Mouse (Mus musculus): Measurements from ENCODE around the gene Troap. TPM values are rescaled to one million over a fixed set of nuclear protein-coding genes. Genes with fewer than 3 reads are reported as not detected.
"Not testable (repeated sequence)": the region's sequence is repeated elsewhere in the genome, so short reads cannot be mapped to it uniquely, and the experiment has no call there.

The Troap gene
- polyA plus RNA-seq, 1 experiment from 2014 or later, result 33.4 TPM

DNA sequence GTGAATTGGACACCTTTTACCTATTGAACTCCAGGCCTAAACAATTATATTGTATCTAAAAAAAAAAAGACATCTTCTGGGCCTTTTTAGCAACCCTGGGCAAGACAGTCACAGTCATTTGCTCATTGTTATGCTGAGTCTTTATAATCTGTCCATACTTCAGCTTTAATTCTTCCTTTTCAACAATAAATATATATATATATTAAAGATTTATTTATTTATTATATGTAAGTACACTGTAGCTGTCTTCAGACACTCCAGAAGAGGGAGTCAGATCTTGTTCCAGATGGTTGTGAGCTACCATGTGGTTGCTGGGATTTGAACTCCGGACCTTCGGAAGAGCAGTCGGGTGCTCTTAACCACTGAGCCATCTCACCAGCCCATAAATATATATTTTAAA is 1.6 kb downstream of the Troap start:
- not testable (repeated sequence) for H3K27ac ChIP-seq (replicated peaks; ENCODE audit: low read depth, low read length); H3K9ac ChIP-seq (ENCODE audit: low read length); H3K4me3 ChIP-seq (ENCODE audit: low read depth, low read length); DNase-seq (ENCODE audit: low spot score); ATAC-seq (ENCODE audit: insufficient number of reproducible peaks, low FRiP score, low TSS enrichment, low read depth); H3K27me3 ChIP-seq (ENCODE audit: control insufficient read depth, insufficient read depth, low read length); H3K9me3 ChIP-seq (ENCODE audit: control insufficient read depth, low read length)
- peaks cover 12% of the 10 kb centered on the region; the same call in 1 of the 2 replicates for H3K36me3 ChIP-seq (ENCODE audit: control insufficient read depth, insufficient read depth, low read length)
- H3K4me1 ChIP-seq (ENCODE audit: control insufficient read depth, insufficient read depth, low read length), result peaks cover 10% of the 10 kb centered on the region
- WGBS, result 98% methylated on average over 3 of the region's 3 CpGs
- H3K4me2 ChIP-seq (ENCODE audit: low read depth, severe bottlenecking), result peak overlapping the region; percentile 73; the same call in 1 of the 2 replicates

DNA sequence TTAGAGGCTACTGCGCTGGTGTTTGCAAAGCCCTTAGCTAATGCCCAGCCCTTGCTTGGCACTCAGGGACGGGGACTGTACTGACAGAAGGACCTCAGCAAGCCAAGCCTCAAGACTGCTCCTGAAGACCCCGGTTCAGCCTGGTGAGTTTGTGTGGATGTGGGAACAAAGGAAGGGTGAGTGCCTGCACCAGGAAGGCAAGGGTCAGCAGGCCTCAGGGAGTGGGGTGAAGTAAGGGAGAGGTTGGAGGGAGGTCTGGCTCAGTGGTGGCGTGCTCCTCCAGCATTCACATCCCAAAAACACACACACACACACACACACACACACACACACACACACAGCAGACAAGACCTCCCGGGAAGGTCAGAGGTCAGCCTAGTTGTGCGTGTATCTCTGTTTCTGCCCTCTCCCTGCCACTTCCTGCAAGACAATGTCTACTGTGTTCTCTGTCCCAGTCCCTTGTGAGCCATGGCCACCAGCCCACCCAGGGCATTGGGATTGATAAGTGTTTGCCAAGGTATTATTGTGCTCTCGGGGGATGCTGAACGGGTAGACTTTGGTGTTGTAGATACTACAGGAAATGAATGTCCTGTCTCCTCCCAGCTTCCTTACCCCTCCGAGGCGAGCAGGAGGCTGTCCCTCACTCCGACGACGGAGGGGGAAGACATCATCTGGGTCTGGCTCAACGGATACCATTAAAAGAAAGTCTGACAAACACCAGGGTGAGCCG is 4.0 kb downstream of the Troap start:
- H3K9ac ChIP-seq (ENCODE audit: low read length), result no peak overlapping the region

DNA sequence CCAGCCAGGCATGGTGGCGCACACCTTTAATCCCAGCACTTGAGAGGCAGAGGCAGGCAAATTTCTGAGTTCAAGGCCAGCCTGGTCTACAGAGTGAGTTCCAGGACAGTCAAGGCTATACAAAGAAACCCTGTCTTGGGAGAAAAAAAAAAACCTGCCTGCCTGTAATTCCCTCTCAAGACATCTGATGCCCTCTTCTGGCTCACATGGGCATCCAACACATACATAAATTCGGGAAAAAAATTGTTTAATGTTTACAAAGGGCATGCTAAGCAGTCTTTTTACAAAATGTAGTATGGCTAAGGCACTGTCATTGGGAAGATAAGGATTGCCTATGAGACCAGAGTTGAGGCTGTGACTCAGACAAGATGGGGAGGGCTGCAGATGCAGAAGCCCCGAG is 5.4 kb downstream of the Troap start:
- H3K36me3 ChIP-seq (ENCODE audit: control insufficient read depth, insufficient read depth, low read length), result peaks cover 27% of the 10 kb centered on the region

More for the DNA sequence above, 4.0 kb downstream of the Troap start:
- no peak overlapping the region for H3K27ac ChIP-seq (replicated peaks; ENCODE audit: low read depth, low read length)
- DNase-seq (ENCODE audit: low spot score) (no peak), ATAC-seq (ENCODE audit: insufficient number of reproducible peaks, low FRiP score, low TSS enrichment, low read depth) (no peak)
- peaks cover 10% of the 10 kb centered on the region for H3K4me1 ChIP-seq (ENCODE audit: control insufficient read depth, insufficient read depth, low read length)
- no peaks in the 10 kb centered on the region for H3K9me3 ChIP-seq (ENCODE audit: control insufficient read depth, low read length)
- WGBS, result 82% methylated on average over 15 of the region's 15 CpGs
- H3K4me3 ChIP-seq (ENCODE audit: low read depth, low read length), result no peak overlapping the region
- H3K36me3 ChIP-seq (ENCODE audit: control insufficient read depth, insufficient read depth, low read length), result peaks cover 26% of the 10 kb centered on the region
- no peaks in the 10 kb centered on the region; the same call in 1 of the 2 replicates for H3K27me3 ChIP-seq (ENCODE audit: control insufficient read depth, insufficient read depth, low read length)
- no peak overlapping the region for H3K4me2 ChIP-seq (ENCODE audit: low read depth, severe bottlenecking)

DNA sequence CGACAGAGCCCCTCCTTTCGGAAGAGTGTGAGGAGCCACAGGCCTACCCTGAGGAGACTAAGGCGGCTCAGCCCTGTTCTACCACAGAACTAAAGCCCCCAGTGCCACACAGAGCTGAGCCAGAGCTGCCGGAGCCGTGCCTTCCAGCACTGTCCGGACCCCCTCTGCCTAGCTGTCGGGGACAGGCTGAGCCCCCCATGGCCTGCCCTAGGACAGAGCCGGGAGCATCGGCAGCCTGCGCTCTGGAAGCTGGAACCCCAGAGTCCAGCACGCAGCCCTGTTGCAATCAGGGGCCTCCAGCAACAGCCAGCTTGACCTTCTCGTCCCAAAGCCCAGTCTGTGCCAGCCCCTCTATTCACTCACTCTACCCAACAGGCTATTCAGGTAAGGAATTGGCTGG is 7.9 kb downstream of the Troap start:
- H3K9me3 ChIP-seq (ENCODE audit: control insufficient read depth, low read length), result no peaks in the 10 kb centered on the region
- peaks cover 4% of the 10 kb centered on the region; the same call in 1 of the 2 replicates for H3K4me1 ChIP-seq (ENCODE audit: control insufficient read depth, insufficient read depth, low read length)
- no peak for ATAC-seq (ENCODE audit: insufficient number of reproducible peaks, low FRiP score, low TSS enrichment, low read depth)
- 95% methylated on average over 12 of the region's 12 CpGs for WGBS
- no peak overlapping the region for H3K4me2 ChIP-seq (ENCODE audit: low read depth, severe bottlenecking)
- H3K4me3 ChIP-seq (ENCODE audit: low read depth, low read length), result no peak overlapping the region
- DNase-seq (ENCODE audit: low spot score), result no peak
- H3K27me3 ChIP-seq (ENCODE audit: control insufficient read depth, insufficient read depth, low read length), result peaks cover 32% of the 10 kb centered on the region
- H3K27ac ChIP-seq (replicated peaks; ENCODE audit: low read depth, low read length), result no peak overlapping the region
- no peak overlapping the region for H3K9ac ChIP-seq (ENCODE audit: low read length)
- H3K36me3 ChIP-seq (ENCODE audit: control insufficient read depth, insufficient read depth, low read length), result peaks cover 24% of the 10 kb centered on the region

More for the DNA sequence above, 5.4 kb downstream of the Troap start:
- Histone ChIP-seq H3K9ac (ENCODE audit: low read length) (no peak overlapping the region), H3K4me2 (ENCODE audit: low read depth, severe bottlenecking) (no peak overlapping the region), H3K4me3 (ENCODE audit: low read depth, low read length) (no peak overlapping the region), H3K27me3 (ENCODE audit: control insufficient read depth, insufficient read depth, low read length) (peaks cover 10% of the 10 kb centered on the region), H3K9me3 (ENCODE audit: control insufficient read depth, low read length) (no peaks in the 10 kb centered on the region), H3K27ac (replicated peaks; ENCODE audit: low read depth, low read length) (no peak overlapping the region), H3K4me1 (ENCODE audit: control insufficient read depth, insufficient read depth, low read length) (peaks cover 11% of the 10 kb centered on the region)
- no peak for DNase-seq (ENCODE audit: low spot score)
- no peak for ATAC-seq (ENCODE audit: insufficient number of reproducible peaks, low FRiP score, low TSS enrichment, low read depth)
- WGBS, result 91% methylated on average over 3 of the region's 3 CpGs

DNA sequence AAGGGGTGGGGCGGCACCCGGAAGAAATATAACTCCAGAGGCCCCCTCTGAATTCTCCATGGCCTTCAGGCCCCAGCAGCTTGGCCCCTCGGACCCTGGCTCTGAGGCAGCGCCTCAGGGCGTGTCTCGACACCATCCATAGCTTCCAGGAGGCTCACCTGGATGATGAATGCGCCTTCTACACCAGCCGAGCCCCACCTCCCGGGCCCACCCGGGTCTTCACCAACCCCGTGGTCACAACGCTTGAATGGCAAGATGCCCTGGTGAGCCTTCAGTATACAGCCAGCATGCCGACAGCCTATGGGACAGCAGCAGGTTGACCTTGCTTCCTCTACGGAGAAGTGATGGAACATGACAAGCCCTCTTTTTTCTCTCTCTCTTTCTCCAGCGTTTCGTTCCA is 8.5 kb downstream of the Troap start:
- H3K9me3 ChIP-seq (ENCODE audit: control insufficient read depth, low read length), result no peaks in the 10 kb centered on the region
- no peak for ATAC-seq (ENCODE audit: insufficient number of reproducible peaks, low FRiP score, low TSS enrichment, low read depth)
- no peak overlapping the region for H3K4me3 ChIP-seq (ENCODE audit: low read depth, low read length)
- 91% methylated on average over 16 of the region's 16 CpGs for WGBS
- DNase-seq (ENCODE audit: low spot score), result no peak
- peaks cover 37% of the 10 kb centered on the region for H3K27me3 ChIP-seq (ENCODE audit: control insufficient read depth, insufficient read depth, low read length)
- peaks cover 21% of the 10 kb centered on the region for H3K36me3 ChIP-seq (ENCODE audit: control insufficient read depth, insufficient read depth, low read length)
- H3K9ac ChIP-seq (ENCODE audit: low read length), result no peak overlapping the region
- H3K4me2 ChIP-seq (ENCODE audit: low read depth, severe bottlenecking), result no peak overlapping the region
- H3K4me1 ChIP-seq (ENCODE audit: control insufficient read depth, insufficient read depth, low read length), result peaks cover 4% of the 10 kb centered on the region; the same call in 1 of the 2 replicates
- H3K27ac ChIP-seq (replicated peaks; ENCODE audit: low read depth, low read length), result no peak overlapping the region

DNA sequence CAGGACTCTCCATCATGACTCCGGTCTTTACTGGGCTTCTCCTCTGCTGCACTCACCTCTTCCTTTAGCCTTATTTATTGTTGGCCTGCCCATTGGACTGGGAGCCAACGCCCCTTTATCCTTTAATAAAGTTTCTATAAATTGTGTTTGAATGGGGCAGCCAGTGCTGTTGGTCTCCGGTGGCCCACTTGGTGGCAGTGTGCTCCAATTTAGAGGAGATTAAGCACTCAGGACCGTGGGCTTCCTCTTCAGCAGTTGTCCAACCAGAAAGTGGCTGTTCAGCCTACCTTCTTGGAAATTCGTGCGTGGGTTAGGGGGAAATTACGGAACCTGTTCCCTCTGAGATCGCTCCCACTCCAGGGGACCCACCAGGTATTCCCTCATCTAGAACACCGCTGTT is 8.9 kb downstream of the Troap start:
- H3K9me3 ChIP-seq (ENCODE audit: control insufficient read depth, low read length), result no peaks in the 10 kb centered on the region
- H3K36me3 ChIP-seq (ENCODE audit: control insufficient read depth, insufficient read depth, low read length), result peaks cover 20% of the 10 kb centered on the region
- H3K4me2 ChIP-seq (ENCODE audit: low read depth, severe bottlenecking), result no peak overlapping the region
- peaks cover 41% of the 10 kb centered on the region for H3K27me3 ChIP-seq (ENCODE audit: control insufficient read depth, insufficient read depth, low read length)
- H3K4me1 ChIP-seq (ENCODE audit: control insufficient read depth, insufficient read depth, low read length), result peaks cover 4% of the 10 kb centered on the region; the same call in 1 of the 2 replicates
- WGBS, result 72% methylated on average over 9 of the region's 9 CpGs
- no peak overlapping the region for H3K9ac ChIP-seq (ENCODE audit: low read length)
- ATAC-seq (ENCODE audit: insufficient number of reproducible peaks, low FRiP score, low TSS enrichment, low read depth) (no peak), DNase-seq (ENCODE audit: low spot score) (peak; percentile 54)
- no peak overlapping the region for H3K4me3 ChIP-seq (ENCODE audit: low read depth, low read length)
- no peak overlapping the region for H3K27ac ChIP-seq (replicated peaks; ENCODE audit: low read depth, low read length)

DNA sequence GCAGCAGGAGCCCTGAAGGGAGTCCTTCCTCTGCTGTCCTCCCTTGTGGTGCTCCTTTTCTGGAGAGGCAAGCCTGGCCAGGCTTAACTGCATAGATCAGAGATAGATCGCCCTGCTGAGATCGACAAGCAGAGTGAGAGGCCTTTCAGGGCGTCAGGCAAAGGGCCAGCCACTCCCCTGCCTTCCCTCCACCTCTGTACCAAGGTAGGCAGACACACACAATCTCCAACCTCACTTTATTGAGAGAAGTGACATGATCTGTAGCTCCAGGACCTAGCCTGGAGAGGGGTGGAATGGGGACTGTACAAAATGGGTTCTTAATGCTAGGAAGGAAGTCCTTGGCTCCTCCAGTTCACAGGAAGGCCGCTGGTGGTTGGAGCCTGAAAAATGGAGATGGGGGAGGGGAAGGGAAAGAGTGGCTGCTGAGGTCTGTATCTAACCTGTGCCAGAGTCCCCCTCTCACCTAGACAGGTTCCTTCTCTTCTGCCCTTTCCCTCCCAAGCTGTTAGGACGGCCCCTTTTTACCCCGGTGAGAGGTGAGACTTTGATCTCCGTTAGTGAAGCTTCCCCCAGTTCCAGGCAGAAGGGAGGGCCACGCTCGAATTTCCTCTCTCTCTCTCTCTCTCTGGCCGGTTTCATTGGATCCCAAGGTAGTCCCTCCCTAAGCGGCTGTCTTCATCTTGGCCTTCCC is 9.6 kb downstream of the Troap start:
- H3K4me2 ChIP-seq (ENCODE audit: low read depth, severe bottlenecking), result peak overlapping the region; percentile 3; the same call in 1 of the 2 replicates
- WGBS, result 5% methylated on average over 11 of the region's 11 CpGs
- no peak for DNase-seq (ENCODE audit: low spot score)
- ATAC-seq (ENCODE audit: insufficient number of reproducible peaks, low FRiP score, low TSS enrichment, low read depth), result no peak
- peaks cover 4% of the 10 kb centered on the region; the same call in 1 of the 2 replicates for H3K4me1 ChIP-seq (ENCODE audit: control insufficient read depth, insufficient read depth, low read length)
- H3K27me3 ChIP-seq (ENCODE audit: control insufficient read depth, insufficient read depth, low read length), result peaks cover 49% of the 10 kb centered on the region
- no peak overlapping the region for H3K27ac ChIP-seq (replicated peaks; ENCODE audit: low read depth, low read length)
- H3K9me3 ChIP-seq (ENCODE audit: control insufficient read depth, low read length), result no peaks in the 10 kb centered on the region
- H3K9ac ChIP-seq (ENCODE audit: low read length), result no peak overlapping the region
- no peak overlapping the region for H3K4me3 ChIP-seq (ENCODE audit: low read depth, low read length)
- peaks cover 15% of the 10 kb centered on the region for H3K36me3 ChIP-seq (ENCODE audit: control insufficient read depth, insufficient read depth, low read length)

DNA sequence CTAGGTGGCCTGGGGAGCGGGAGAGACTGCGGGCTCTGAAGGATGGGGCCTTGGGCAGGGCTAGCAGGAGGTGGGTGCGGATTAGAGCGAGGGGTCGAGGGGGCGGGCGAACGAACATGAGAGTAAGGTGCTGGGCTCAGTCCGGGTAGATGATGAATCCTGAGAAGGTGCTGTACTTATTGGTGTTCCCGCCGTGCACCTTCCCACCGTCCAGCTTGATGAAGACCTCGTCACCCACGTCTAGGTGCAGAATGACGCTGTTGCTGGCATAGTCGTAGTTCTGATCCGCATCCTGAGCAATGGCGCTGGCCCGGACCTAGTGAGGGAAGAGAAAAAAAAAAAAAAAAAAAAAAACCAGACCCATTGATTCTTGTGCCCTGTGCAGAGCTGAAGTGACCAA is 10.2 kb downstream of the Troap start:
- H3K36me3 ChIP-seq (ENCODE audit: control insufficient read depth, insufficient read depth, low read length), result peaks cover 15% of the 10 kb centered on the region
- no peaks in the 10 kb centered on the region for H3K9me3 ChIP-seq (ENCODE audit: control insufficient read depth, low read length)
- no peak for DNase-seq (ENCODE audit: low spot score)
- H3K4me3 ChIP-seq (ENCODE audit: low read depth, low read length), result no peak overlapping the region
- peak overlapping the region; percentile 3; the same call in 1 of the 2 replicates for H3K4me2 ChIP-seq (ENCODE audit: low read depth, severe bottlenecking)
- H3K4me1 ChIP-seq (ENCODE audit: control insufficient read depth, insufficient read depth, low read length), result peaks cover 4% of the 10 kb centered on the region; the same call in 1 of the 2 replicates
- H3K27ac ChIP-seq (replicated peaks; ENCODE audit: low read depth, low read length), result no peak overlapping the region
- H3K27me3 ChIP-seq (ENCODE audit: control insufficient read depth, insufficient read depth, low read length), result peaks cover 55% of the 10 kb centered on the region
- no peak for ATAC-seq (ENCODE audit: insufficient number of reproducible peaks, low FRiP score, low TSS enrichment, low read depth)
- no peak overlapping the region for H3K9ac ChIP-seq (ENCODE audit: low read length)
- 4% methylated on average over 19 of the region's 19 CpGs for WGBS

Data from limb, embryonic 11.5 days (tissue).